Mouse (Mus musculus): Measurements from ENCODE around the gene Atg14. TPM values are rescaled to one million over a fixed set of nuclear protein-coding genes. Genes with fewer than 3 reads are reported as not detected.

Gene Atg14
- total and polyA plus RNA-seq, 2 experiments from 2014 or later = 5.3 to 23.9 TPM

- Histone ChIP-seq H3K9me3 (ENCODE audit: low read length) (no peaks in the 10 kb centered on the region), H3K9ac (replicated peaks; ENCODE audit: low read length, poor library complexity, severe bottlenecking) (no peak overlapping the region), H3K27me3 (ENCODE audit: insufficient read depth, low read length) (no peaks in the 10 kb centered on the region), H3K27ac (ENCODE audit: low read depth, low read length) (no peak overlapping the region), H3K4me1 (ENCODE audit: insufficient read depth, low read length) (no peaks in the 10 kb centered on the region), H3K36me3 (ENCODE audit: insufficient read depth, low read length) (no peaks in the 10 kb centered on the region), H3K4me3 (ENCODE audit: low read depth, low read length) (no peak overlapping the region), H3K4me2 (ENCODE audit: low read depth, low read length, poor library complexity, severe bottlenecking) (no peak overlapping the region)
- no peak for ATAC-seq (ENCODE audit: low FRiP score)
- no peak for TF ChIP-seq CTCF (IDR thresholded peaks at IDR 0.05)
- no peak for DNase-seq (ENCODE audit: low spot score)
- WGBS = 82% methylated on average over 3 of the region's 3 CpGs
Observed at GRCm38 (mm10) chr14:47497166-47497565, 73.3 kb downstream of the Atg14 start.

GRCm38 (mm10) chr14:47495951-47496350, 74.5 kb downstream of the Atg14 start:
- H3K27me3 ChIP-seq (ENCODE audit: insufficient read depth, low read length) = no peaks in the 10 kb centered on the region
- DNase-seq (ENCODE audit: low spot score) = no peak
- no peak overlapping the region for H3K9ac ChIP-seq (replicated peaks; ENCODE audit: low read length, poor library complexity, severe bottlenecking)
- WGBS = 99% methylated on average over 3 of the region's 3 CpGs
- H3K9me3 ChIP-seq (ENCODE audit: low read length) = no peaks in the 10 kb centered on the region
- H3K4me2 ChIP-seq (ENCODE audit: low read depth, low read length, poor library complexity, severe bottlenecking) = no peak overlapping the region
- no peak for TF ChIP-seq CTCF (IDR thresholded peaks at IDR 0.05)
- no peak overlapping the region for H3K4me3 ChIP-seq (ENCODE audit: low read depth, low read length)
- ATAC-seq (ENCODE audit: low FRiP score) = no peak
- no peaks in the 10 kb centered on the region for H3K36me3 ChIP-seq (ENCODE audit: insufficient read depth, low read length)
- no peaks in the 10 kb centered on the region for H3K4me1 ChIP-seq (ENCODE audit: insufficient read depth, low read length)
- H3K27ac ChIP-seq (ENCODE audit: low read depth, low read length) = no peak overlapping the region

DNA sequence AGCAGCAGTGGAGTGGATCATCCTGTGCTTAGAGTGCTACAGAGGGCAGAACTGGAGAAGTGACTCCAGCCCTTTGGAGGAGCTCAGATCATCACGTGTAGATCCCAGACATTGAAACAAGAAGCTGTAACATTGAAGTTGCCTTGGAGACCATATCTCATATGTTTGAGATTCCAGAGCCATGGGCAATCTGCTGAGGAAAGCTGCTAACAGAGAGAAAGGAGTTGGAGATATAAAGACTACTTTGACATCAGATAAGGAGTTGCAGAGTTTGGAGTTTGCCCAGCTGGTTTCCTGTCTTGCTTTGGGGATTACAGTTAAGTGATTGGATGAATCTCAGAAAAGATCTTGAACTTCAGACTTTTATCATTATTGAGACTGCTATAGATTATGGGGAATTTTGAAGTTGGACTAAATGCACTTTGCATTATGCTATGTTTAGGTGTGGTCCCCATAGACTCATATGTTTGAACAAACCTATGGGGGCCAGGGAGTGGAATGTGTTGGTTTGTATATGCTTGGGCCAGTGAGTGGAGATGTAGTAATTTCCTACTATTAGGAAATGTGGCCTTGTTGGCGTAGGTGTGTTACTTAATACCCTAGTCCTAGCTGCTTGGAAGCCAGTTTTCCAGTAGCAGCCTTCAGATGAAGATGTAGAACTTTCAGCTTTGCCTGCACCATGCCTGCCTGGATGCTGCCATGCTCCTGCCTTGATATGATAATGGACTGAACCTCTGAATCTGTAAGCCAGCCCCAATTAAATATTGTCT, 76.7 kb downstream of the Atg14 start:
- Histone ChIP-seq H3K27ac (ENCODE audit: low read depth, low read length) (no peak overlapping the region), H3K9me3 (ENCODE audit: low read length) (no peaks in the 10 kb centered on the region)

More for the DNA sequence above, 76.7 kb downstream of the Atg14 start:
- Histone ChIP-seq H3K27me3 (ENCODE audit: insufficient read depth, low read length) (no peaks in the 10 kb centered on the region), H3K4me1 (ENCODE audit: insufficient read depth, low read length) (no peaks in the 10 kb centered on the region), H3K9ac (replicated peaks; ENCODE audit: low read length, poor library complexity, severe bottlenecking) (no peak overlapping the region), H3K4me2 (ENCODE audit: low read depth, low read length, poor library complexity, severe bottlenecking) (no peak overlapping the region), H3K4me3 (ENCODE audit: low read depth, low read length) (no peak overlapping the region), H3K36me3 (ENCODE audit: insufficient read depth, low read length) (no peaks in the 10 kb centered on the region)
- 91% methylated on average over 2 of the region's 2 CpGs for WGBS
- DNase-seq (ENCODE audit: low spot score) (no peak), ATAC-seq (ENCODE audit: low FRiP score) (no peak)
- no peak for TF ChIP-seq CTCF (IDR thresholded peaks at IDR 0.05)

Other genes with a start within 250 kb of the Atg14 start
- gene Lgals3, start 202.9 kb downstream of the Atg14 start, total RNA-seq (2014; rRNA removed) = 3.7 and 14.6 TPM in 2 replicates
- 5.2 and 6.3 TPM in 2 replicates for gene Lgals3, start 202.9 kb downstream of the Atg14 start, polyA plus RNA-seq (2015; fragmentation: Nextera tagmentation; extraction: Ambion mirVana)
- gene Dlgap5, start 152.2 kb downstream of the Atg14 start, total RNA-seq (2014; rRNA removed) = 1.2 and 1.7 TPM in 2 replicates
- gene Dlgap5, start 152.2 kb downstream of the Atg14 start, polyA plus RNA-seq (2015; fragmentation: Nextera tagmentation; extraction: Ambion mirVana) = 1.9 and 2.2 TPM in 2 replicates
- gene Fbxo34, start 120.2 kb downstream of the Atg14 start, total RNA-seq (2014; rRNA removed) = 29.7 and 29.9 TPM in 2 replicates
- 36.5 and 45.5 TPM in 2 replicates for gene Fbxo34, start 120.2 kb downstream of the Atg14 start, polyA plus RNA-seq (2015; fragmentation: Nextera tagmentation; extraction: Ambion mirVana)
- gene Ktn1, start 77.8 kb upstream of the Atg14 start, total RNA-seq (2014; rRNA removed) = 31.1 and 50.6 TPM in 2 replicates
- 55.1 and 69.0 TPM in 2 replicates for gene Ktn1, start 77.8 kb upstream of the Atg14 start, polyA plus RNA-seq (2015; fragmentation: Nextera tagmentation; extraction: Ambion mirVana)